Mouse (Mus musculus): ENCODE data around the gene Kank2. TPM values are rescaled to one million over a fixed set of nuclear protein-coding genes. Genes with fewer than 3 reads are reported as not detected.
"Not testable (repeated sequence)": the region's sequence is repeated elsewhere in the genome, so short reads cannot be mapped to it uniquely, and the experiment has no call there.

Gene Kank2
- polyA plus RNA-seq, 1 experiment from 2014 or later, result 6.4 TPM

- H3K4me3 ChIP-seq (ENCODE audit: low read depth, low read length), result no peak overlapping the region
- no peak for ATAC-seq
- H3K9me3 ChIP-seq (ENCODE audit: control insufficient read depth), result no peaks in the 10 kb centered on the region
- no peak overlapping the region for H3K4me2 ChIP-seq (replicated peaks; ENCODE audit: low read depth)
- H3K27me3 ChIP-seq (replicated peaks; ENCODE audit: control insufficient read depth, insufficient read depth, low read length), result no peaks in the 10 kb centered on the region
- no peaks in the 10 kb centered on the region for H3K4me1 ChIP-seq (replicated peaks; ENCODE audit: control insufficient read depth, insufficient read depth, low read length)
- peaks cover 18% of the 10 kb centered on the region for H3K36me3 ChIP-seq (ENCODE audit: control insufficient read depth, insufficient read depth)
- no peak overlapping the region for H3K9ac ChIP-seq (ENCODE audit: low read depth, low read length)
- no peak overlapping the region for H3K27ac ChIP-seq (ENCODE audit: low read depth, low read length)
- WGBS, result 69% methylated on average over 7 of the region's 7 CpGs
- no peak for TF ChIP-seq CTCF (IDR thresholded peaks at IDR 0.05; ENCODE audit: low read depth)
Measured at GRCm38 (mm10) chr9:21784517-21785307, 13.8 kb downstream of the Kank2 start.

DNA sequence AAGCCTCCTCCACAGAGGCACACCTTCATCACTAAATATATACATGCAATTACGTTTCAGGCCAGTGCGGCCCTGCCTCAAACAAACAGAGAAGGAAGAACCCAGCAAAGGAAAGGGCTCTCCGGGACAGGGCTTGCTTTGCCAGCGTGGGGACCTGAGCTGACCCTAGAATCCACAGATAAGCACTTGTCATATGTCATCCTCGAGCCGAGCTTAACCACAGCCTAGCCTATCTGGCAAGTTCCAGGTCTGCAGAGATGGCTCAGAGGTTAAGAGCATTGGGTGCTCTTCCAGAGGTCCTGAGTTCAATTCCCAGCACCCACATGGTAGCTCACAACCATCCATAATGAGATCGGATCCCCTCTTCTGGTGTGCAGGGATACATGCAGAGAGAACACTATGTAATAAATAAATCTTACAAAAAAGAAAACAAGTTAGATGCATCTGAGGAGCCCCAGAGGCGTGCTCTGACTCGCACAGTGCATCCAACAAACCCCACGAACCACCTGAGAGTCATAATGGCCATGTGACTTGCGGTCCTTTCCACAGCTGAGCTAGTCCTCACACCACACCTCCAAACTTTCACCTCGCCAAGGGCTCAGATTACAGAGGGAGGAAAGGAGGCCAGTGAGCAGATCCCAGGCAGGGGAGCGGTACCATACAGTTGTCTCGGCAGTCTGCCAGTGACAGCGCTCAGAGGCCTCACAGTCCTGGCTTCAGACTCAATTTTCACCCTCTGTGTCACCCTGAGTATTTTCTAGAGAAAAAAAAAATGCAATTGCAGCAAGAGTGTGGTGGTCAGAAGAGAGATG, 16.7 kb downstream of the Kank2 start:
- TF ChIP-seq CTCF (IDR thresholded peaks at IDR 0.05; ENCODE audit: low read depth), result no peak
- H3K4me1 ChIP-seq (replicated peaks; ENCODE audit: control insufficient read depth, insufficient read depth, low read length), result no peaks in the 10 kb centered on the region
- H3K4me2 ChIP-seq (replicated peaks; ENCODE audit: low read depth), result no peak overlapping the region
- H3K9ac ChIP-seq (ENCODE audit: low read depth, low read length), result no peak overlapping the region
- peaks cover 33% of the 10 kb centered on the region for H3K36me3 ChIP-seq (ENCODE audit: control insufficient read depth, insufficient read depth)
- H3K27me3 ChIP-seq (replicated peaks; ENCODE audit: control insufficient read depth, insufficient read depth, low read length), result no peaks in the 10 kb centered on the region
- no peak overlapping the region for H3K27ac ChIP-seq (ENCODE audit: low read depth, low read length)
- H3K4me3 ChIP-seq (ENCODE audit: low read depth, low read length), result no peak overlapping the region
- no peaks in the 10 kb centered on the region for H3K9me3 ChIP-seq (ENCODE audit: control insufficient read depth)
- ATAC-seq, result no peak
- WGBS, result 67% methylated on average over 15 of the region's 15 CpGs

DNA sequence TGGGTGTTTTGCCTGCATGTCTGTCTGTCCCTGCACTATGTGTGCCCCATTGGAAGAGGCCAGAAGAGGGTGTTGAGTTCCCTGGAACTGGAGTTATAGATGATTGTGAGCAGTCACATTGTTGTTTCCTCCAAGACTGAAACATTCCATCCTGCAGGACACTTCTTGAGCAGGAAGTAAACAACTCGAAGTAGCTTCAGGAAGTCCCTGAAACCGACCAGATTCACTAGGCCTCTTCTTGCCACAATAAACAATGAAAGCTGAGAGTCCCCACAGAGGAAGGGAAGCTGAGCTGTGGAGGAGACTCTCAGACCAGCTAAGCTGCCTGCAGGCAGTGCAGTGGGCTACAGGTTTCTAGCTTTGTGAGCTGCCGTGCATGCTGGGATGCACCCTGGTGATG, 20.8 kb downstream of the Kank2 start:
- H3K27ac ChIP-seq (ENCODE audit: low read depth, low read length), result no peak overlapping the region
- 90% methylated on average over 3 of the region's 3 CpGs for WGBS
- H3K4me3 ChIP-seq (ENCODE audit: low read depth, low read length), result no peak overlapping the region
- no peaks in the 10 kb centered on the region for H3K27me3 ChIP-seq (replicated peaks; ENCODE audit: control insufficient read depth, insufficient read depth, low read length)
- H3K9ac ChIP-seq (ENCODE audit: low read depth, low read length), result no peak overlapping the region
- H3K9me3 ChIP-seq (ENCODE audit: control insufficient read depth), result no peaks in the 10 kb centered on the region
- no peak overlapping the region for H3K4me2 ChIP-seq (replicated peaks; ENCODE audit: low read depth)
- peaks cover 54% of the 10 kb centered on the region for H3K36me3 ChIP-seq (ENCODE audit: control insufficient read depth, insufficient read depth)
- H3K4me1 ChIP-seq (replicated peaks; ENCODE audit: control insufficient read depth, insufficient read depth, low read length), result no peaks in the 10 kb centered on the region
- no peak for ATAC-seq
- no peak for TF ChIP-seq CTCF (IDR thresholded peaks at IDR 0.05; ENCODE audit: low read depth)

GRCm38 (mm10) chr9:21774353-21774752, 24.2 kb downstream of the Kank2 start:
- Histone ChIP-seq H3K4me1 (replicated peaks; ENCODE audit: control insufficient read depth, insufficient read depth, low read length) (no peaks in the 10 kb centered on the region), H3K9me3 (ENCODE audit: control insufficient read depth) (no peaks in the 10 kb centered on the region), H3K27me3 (replicated peaks; ENCODE audit: control insufficient read depth, insufficient read depth, low read length) (no peaks in the 10 kb centered on the region), H3K9ac (ENCODE audit: low read depth, low read length) (no peak overlapping the region), H3K27ac (ENCODE audit: low read depth, low read length) (no peak overlapping the region), H3K4me2 (replicated peaks; ENCODE audit: low read depth) (no peak overlapping the region), H3K36me3 (ENCODE audit: control insufficient read depth, insufficient read depth) (peaks cover 55% of the 10 kb centered on the region), H3K4me3 (ENCODE audit: low read depth, low read length) (no peak overlapping the region)
- ATAC-seq, result no peak
- TF ChIP-seq CTCF (IDR thresholded peaks at IDR 0.05; ENCODE audit: low read depth), result no peak
- 97% methylated on average over 16 of the region's 16 CpGs for WGBS

- not testable (repeated sequence) for H3K4me2 ChIP-seq (replicated peaks; ENCODE audit: low read depth); ATAC-seq; H3K9ac ChIP-seq (ENCODE audit: low read depth, low read length); H3K4me3 ChIP-seq (ENCODE audit: low read depth, low read length); H3K27ac ChIP-seq (ENCODE audit: low read depth, low read length); H3K9me3 ChIP-seq (ENCODE audit: control insufficient read depth); H3K27me3 ChIP-seq (replicated peaks; ENCODE audit: control insufficient read depth, insufficient read depth, low read length); H3K4me1 ChIP-seq (replicated peaks; ENCODE audit: control insufficient read depth, insufficient read depth, low read length)
- H3K36me3 ChIP-seq (ENCODE audit: control insufficient read depth, insufficient read depth), result peaks cover 54% of the 10 kb centered on the region
- WGBS, result 81% methylated on average over 5 of the region's 5 CpGs
Measured at GRCm38 (mm10) chr9:21773396-21773795, 25.1 kb downstream of the Kank2 start.

DNA sequence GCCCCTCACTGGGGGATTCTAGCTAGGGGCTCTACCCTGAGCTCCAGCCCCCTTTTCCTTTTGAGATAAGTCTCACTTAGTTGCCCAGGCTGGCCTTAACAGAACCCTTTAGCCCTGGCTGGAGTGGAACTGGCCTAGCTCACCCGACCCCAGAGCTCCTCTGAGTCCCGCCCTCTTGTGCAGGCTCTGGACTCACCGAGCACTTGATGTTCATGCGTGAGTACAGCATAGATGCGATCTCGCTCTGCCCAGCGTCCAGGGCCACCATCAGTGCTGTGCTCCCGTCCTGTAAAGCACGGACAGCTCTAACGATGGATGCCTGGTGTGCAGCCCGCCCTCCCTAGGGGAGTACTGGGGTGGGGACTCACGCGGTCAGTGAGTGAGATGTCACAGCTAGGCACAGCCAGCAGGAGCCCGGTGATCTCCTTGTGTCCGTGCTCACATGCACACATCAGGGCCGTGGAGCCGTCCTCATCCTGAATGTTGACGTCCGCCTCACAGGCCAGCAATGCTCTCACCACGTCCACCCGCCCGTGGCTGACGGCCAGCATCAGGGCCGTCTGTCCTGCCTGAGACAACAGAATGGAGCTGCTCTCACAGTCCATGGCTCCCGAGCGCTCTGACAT, 28.9 kb downstream of the Kank2 start:
- Histone ChIP-seq H3K9me3 (ENCODE audit: control insufficient read depth) (no peaks in the 10 kb centered on the region), H3K4me2 (replicated peaks; ENCODE audit: low read depth) (no peak overlapping the region), H3K27me3 (replicated peaks; ENCODE audit: control insufficient read depth, insufficient read depth, low read length) (no peaks in the 10 kb centered on the region), H3K9ac (ENCODE audit: low read depth, low read length) (no peak overlapping the region), H3K27ac (ENCODE audit: low read depth, low read length) (no peak overlapping the region; the same call in 1 of the 2 replicates), H3K36me3 (ENCODE audit: control insufficient read depth, insufficient read depth) (peaks cover 40% of the 10 kb centered on the region), H3K4me3 (ENCODE audit: low read depth, low read length) (no peak overlapping the region), H3K4me1 (replicated peaks; ENCODE audit: control insufficient read depth, insufficient read depth, low read length) (no peaks in the 10 kb centered on the region)
- 82% methylated on average over 26 of the region's 26 CpGs for WGBS
- no peak for ATAC-seq
- TF ChIP-seq CTCF (IDR thresholded peaks at IDR 0.05; ENCODE audit: low read depth), result no peak
